Mouse (Mus musculus) hindbrain, embryonic 11.5 days (tissue): Measurements from ENCODE around the gene Dgkb. TPM values are rescaled to one million over a fixed set of nuclear protein-coding genes. Genes with fewer than 3 reads are reported as not detected.

Source experiments
- ATAC-seq: fragments of 200-750 bp; cut with Nextera tagmentation; 2 replicates; pipeline ENCODE4 v1.8.0; 2017; ENCODE audit warnings: mild to moderate bottlenecking, moderate TSS enrichment, moderate library complexity; ENCODE audit not compliant: low FRiP score
- DNase-seq: peaks from one replicate; pipeline ENCODE4 v3.0.0-alpha.2; 2015; ENCODE audit warnings: low spot score
- H3K27ac ChIP-seq: fragments of 300-500 bp; sonication (generic); 2 replicates; pipeline ENCODE4 v1.5.1; 2014; ENCODE audit warnings: mild to moderate bottlenecking, low read depth, low read length
- H3K27me3 ChIP-seq: fragments of 300-500 bp; sonication (generic); 2 replicates; pipeline ENCODE4 v1.6.1; 2014; ENCODE audit warnings: mild to moderate bottlenecking, low read length, moderate library complexity, mixed read lengths; ENCODE audit not compliant: control insufficient read depth, insufficient read depth
- H3K36me3 ChIP-seq: fragments of 300-500 bp; sonication (generic); 2 replicates; pipeline ENCODE4 v1.6.1; 2014; ENCODE audit warnings: mild to moderate bottlenecking, low read length, moderate library complexity, mixed read lengths; ENCODE audit not compliant: control insufficient read depth, insufficient read depth
- H3K4me1 ChIP-seq: fragments of 300-500 bp; sonication (generic); replicated peaks from 2 replicates; pipeline ENCODE4 v1.6.1; 2014; ENCODE audit warnings: low read length, mixed read lengths; ENCODE audit not compliant: control insufficient read depth, insufficient read depth
- H3K4me2 ChIP-seq: fragments of 300-500 bp; sonication (generic); replicated peaks from 2 replicates; pipeline ENCODE4 v1.6.1; 2014; ENCODE audit warnings: mild to moderate bottlenecking, low read depth, low read length
- H3K4me3 ChIP-seq: fragments of 300-500 bp; sonication (generic); 2 replicates; pipeline ENCODE4 v1.5.1; 2014; ENCODE audit warnings: low read depth, low read length
- H3K9ac ChIP-seq: fragments of 300-500 bp; sonication (generic); 2 replicates; pipeline ENCODE4 v1.6.1; 2014; ENCODE audit warnings: low read depth, low read length
- H3K9me3 ChIP-seq: fragments of 300-500 bp; sonication (generic); 2 replicates; pipeline ENCODE4 v1.6.1; 2016; ENCODE audit warnings: low read length; ENCODE audit not compliant: control insufficient read depth
- WGBS: fragments of 180-500 bp; shearing (Covaris S2); extraction: QIAGEN DNeasy Blood & Tissue Kit; methylation state at CpG from one replicate; pipeline ENCODE4 v1.1.7; 2014; 5-methylcytosine and 5-hydroxymethylcytosine counted together
- polyA plus RNA-seq: library from polyadenylated mRNA; unstranded; fragments of >200 nt; fragmentation: Nextera tagmentation; extraction: Ambion mirVana; gene quantifications from 2 replicates; pipeline ENCODE4 v1.2.1, GENCODE M21; 2014

The Dgkb gene
- polyA plus RNA-seq, 1 experiment from 2014 or later: 0.83 TPM

DNA sequence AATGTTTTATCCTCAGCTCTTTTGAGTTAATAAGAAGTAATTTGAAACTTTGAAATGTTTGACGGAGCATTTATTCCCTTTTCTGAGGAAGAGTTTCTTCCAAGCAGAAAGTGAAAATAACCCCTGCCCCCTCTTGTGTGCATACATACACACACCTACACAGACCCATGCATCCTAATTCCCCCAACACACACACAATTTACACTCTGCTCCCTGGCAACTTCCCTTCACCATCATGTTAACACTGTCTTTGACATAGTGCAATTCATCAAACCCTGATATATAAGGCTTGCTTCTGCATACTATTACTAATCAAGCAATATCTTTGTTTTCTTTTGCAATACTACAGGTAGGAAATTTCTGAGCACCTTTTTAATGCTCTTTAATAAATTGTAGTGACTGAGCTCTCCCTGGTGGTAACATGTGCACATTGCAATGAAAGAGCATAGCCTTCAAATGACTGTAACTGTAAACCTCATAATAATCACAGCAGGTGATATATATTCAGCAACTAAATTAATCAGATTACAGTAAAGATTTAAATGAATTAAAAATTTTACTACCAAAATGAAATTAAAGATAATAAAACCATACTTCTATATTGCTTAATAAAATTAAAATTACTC lies 297.6 kb downstream of the Dgkb start:
- Histone ChIP-seq H3K9ac (no peak overlapping the region), H3K4me1 (no peaks in the 10 kb centered on the region), H3K4me3 (no peak overlapping the region), H3K27ac (no peak overlapping the region), H3K27me3 (no peaks in the 10 kb centered on the region), H3K36me3 (no peaks in the 10 kb centered on the region), H3K9me3 (no peaks in the 10 kb centered on the region), H3K4me2 (no peak overlapping the region)
- 67% methylated on average over 1 of the region's 1 CpGs for WGBS
- peak; percentile 49; the same call in 1 of the 2 replicates for ATAC-seq
- DNase-seq: peak; percentile 41

DNA sequence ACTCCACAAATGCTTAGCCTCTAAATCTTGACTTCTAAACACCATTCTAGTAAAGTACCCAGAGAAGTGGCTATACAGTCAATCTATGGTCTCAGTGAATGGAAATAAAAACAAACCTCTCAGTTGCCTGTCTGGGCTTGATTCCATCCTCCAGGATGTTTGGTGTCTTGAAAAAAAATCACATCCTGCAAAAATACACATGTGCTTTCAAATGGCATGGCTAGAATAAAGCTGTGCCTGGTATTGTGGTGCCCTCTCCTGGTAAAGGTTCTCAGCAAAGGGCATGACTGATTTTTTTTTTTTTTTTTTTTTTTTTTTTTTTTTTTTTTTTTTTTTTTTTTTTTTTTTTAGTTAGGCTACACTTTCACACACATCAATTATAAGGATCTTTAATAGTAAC lies 306.0 kb downstream of the Dgkb start:
- no peak for ATAC-seq
- H3K4me3 ChIP-seq: no peak overlapping the region
- no peak overlapping the region for H3K9ac ChIP-seq
- no peaks in the 10 kb centered on the region for H3K4me1 ChIP-seq
- DNase-seq: peak; percentile 13
- H3K27me3 ChIP-seq: no peaks in the 10 kb centered on the region
- H3K4me2 ChIP-seq: no peak overlapping the region
- H3K27ac ChIP-seq: no peak overlapping the region
- H3K9me3 ChIP-seq: no peaks in the 10 kb centered on the region
- no peaks in the 10 kb centered on the region for H3K36me3 ChIP-seq

DNA sequence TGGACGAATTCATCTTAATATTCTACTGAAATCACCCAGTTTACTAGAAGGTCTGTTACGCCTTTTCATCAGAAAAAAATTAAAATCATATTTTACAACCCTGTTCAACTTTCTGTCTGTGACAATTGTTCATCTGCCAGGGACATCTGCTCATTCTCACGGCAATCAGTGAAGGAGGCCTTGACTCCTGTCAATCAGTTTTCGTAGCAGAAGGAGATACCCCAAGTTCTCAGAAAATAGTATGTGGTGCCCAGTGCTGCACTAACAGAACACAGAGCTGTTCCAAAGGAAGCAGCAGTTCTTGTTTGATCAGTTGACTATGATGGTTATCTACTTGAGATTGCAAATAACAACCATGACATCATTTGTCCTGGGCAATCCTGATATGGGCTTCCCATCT lies 307.8 kb downstream of the Dgkb start:
- H3K4me1 ChIP-seq: no peaks in the 10 kb centered on the region
- DNase-seq: no peak
- H3K27me3 ChIP-seq: no peaks in the 10 kb centered on the region
- no peak overlapping the region for H3K4me3 ChIP-seq
- no peak overlapping the region for H3K4me2 ChIP-seq
- no peaks in the 10 kb centered on the region for H3K9me3 ChIP-seq
- H3K27ac ChIP-seq: no peak overlapping the region
- WGBS: 80% methylated on average over 4 of the region's 4 CpGs
- no peak overlapping the region for H3K9ac ChIP-seq
- ATAC-seq: no peak
- no peaks in the 10 kb centered on the region for H3K36me3 ChIP-seq

DNA sequence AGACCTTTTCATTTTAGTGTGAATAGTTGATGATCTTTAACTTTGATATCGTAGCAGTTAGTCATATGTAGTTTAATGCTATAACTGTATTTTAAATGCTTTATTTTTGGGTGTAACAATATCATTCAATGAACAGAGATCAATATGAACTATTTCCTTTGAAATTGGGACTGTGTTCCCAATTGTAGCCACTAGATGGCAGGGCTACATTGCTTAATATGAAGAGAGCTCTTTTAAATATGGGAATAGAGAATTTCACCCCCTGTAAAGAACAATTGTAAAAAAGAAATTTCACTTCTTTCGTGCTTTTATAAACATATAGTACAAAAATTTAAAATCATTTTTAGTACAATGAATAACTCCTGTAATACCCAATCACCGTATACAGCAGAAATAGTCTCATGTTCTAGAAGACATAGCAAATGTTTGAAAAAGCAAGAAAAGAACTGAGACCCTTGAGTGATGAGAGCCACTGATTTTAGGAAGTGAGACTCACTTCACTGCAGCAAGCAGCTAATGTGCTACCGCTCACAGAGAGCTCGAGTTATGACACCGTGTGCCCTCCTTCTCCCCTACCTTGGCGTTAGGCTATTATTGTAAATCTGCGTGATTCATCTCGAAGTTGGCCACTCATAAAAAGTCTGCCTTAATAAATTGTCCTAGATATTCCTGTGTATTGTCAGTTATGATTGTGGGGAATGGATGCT lies 312.8 kb downstream of the Dgkb start:
- 63% methylated on average over 9 of the region's 9 CpGs for WGBS
- Histone ChIP-seq H3K4me1 (no peaks in the 10 kb centered on the region), H3K36me3 (no peaks in the 10 kb centered on the region), H3K27ac (no peak overlapping the region), H3K9ac (no peak overlapping the region), H3K9me3 (no peaks in the 10 kb centered on the region), H3K4me2 (no peak overlapping the region), H3K4me3 (no peak overlapping the region), H3K27me3 (no peaks in the 10 kb centered on the region)
- ATAC-seq (no peak), DNase-seq (peak; percentile 66)

DNA sequence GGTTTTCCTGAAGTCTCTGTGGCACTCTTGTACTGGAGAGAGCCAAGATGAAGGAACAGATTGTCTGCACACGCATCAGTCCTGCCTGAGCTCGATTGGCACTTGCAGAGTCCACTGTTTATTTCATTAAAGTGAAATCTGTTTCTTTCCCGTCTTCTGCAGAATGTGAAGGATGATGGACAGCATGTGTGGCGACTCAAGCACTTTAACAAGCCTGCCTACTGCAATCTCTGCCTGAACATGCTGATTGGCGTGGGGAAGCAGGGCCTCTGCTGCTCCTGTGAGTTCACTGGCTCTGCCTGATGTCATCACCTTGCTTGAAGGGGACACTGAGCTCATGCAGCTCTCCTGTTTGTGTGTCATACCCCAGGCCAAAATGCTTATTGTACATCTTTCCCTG lies 318.9 kb downstream of the Dgkb start:
- no peak overlapping the region for H3K9ac ChIP-seq
- DNase-seq (no peak), ATAC-seq (no peak)
- no peak overlapping the region for H3K27ac ChIP-seq
- H3K36me3 ChIP-seq: no peaks in the 10 kb centered on the region
- H3K4me3 ChIP-seq: no peak overlapping the region
- H3K27me3 ChIP-seq: no peaks in the 10 kb centered on the region
- H3K4me1 ChIP-seq: no peaks in the 10 kb centered on the region
- WGBS: 64% methylated on average over 5 of the region's 5 CpGs
- no peaks in the 10 kb centered on the region for H3K9me3 ChIP-seq
- H3K4me2 ChIP-seq: no peak overlapping the region

DNA sequence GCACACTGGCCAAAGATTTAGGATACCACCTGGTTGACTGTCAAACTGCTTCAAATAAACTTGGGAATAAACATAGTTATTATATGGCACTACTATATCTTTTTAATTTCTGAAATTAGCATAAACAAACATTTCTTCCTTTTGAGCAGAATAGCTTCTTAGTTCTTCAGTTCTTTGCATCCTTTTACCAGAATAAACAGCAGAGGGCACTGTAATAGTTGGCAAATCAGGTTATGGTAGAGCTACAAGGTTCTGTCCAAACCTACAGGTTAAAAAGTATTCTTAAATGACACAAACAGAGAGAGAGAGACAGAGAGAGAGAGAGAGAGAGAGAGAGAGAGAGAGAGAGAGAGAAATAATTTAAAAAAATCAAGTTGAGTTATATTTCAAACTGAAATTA lies 322.5 kb downstream of the Dgkb start:
- Histone ChIP-seq H3K27ac (no peak overlapping the region), H3K9ac (no peak overlapping the region), H3K9me3 (no peaks in the 10 kb centered on the region), H3K4me3 (no peak overlapping the region), H3K27me3 (no peaks in the 10 kb centered on the region), H3K36me3 (no peaks in the 10 kb centered on the region), H3K4me2 (no peak overlapping the region), H3K4me1 (no peaks in the 10 kb centered on the region)
- DNase-seq (peak; percentile 15), ATAC-seq (no peak)

DNA sequence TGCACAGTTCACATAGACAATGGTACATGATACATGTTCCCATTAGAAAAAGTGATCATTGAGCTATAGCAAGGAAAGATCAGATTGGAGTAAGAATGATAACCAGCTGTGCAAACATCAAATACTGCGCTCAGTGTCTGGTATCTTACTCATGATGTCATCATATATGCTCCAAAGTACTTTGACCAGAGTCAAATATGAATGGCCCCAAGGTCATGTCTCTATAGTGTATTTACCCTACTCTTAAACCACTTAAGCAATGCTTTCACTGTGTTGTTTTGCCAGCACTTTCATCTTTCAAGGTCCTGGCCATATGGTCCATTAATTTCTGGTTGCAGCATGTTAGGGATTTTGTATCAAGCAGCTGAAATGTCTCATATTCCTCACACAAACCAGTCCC lies 415.1 kb downstream of the Dgkb start:
- H3K4me2 ChIP-seq: no peak overlapping the region
- ATAC-seq (no peak), DNase-seq (no peak)
- no peaks in the 10 kb centered on the region for H3K36me3 ChIP-seq
- no peak overlapping the region for H3K27ac ChIP-seq
- WGBS: 72% methylated on average over 1 of the region's 1 CpGs
- no peak overlapping the region for H3K4me3 ChIP-seq
- no peaks in the 10 kb centered on the region for H3K4me1 ChIP-seq
- no peaks in the 10 kb centered on the region for H3K9me3 ChIP-seq
- no peak overlapping the region for H3K9ac ChIP-seq
- H3K27me3 ChIP-seq: no peaks in the 10 kb centered on the region

DNA sequence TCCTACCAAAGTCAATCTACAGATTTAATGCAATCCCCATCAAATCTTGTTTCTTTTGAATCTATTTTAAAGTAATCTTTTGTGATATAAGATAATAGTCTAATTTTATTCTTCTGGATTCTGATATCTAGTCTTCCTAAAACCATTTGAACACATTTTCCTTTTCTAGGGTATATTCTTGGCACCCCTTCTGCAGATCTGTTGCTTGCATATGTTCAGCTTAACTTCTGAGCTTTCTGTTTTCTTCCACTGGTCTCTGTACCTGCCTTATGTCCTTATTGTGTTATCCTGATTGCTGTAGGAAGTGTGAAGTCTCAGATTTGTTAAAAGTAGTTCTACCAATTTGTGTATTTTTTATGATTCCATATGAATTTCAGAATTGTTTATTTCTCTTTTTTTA lies 451.3 kb downstream of the Dgkb start:
- Histone ChIP-seq H3K4me2 (no peak overlapping the region), H3K4me3 (no peak overlapping the region), H3K27ac (no peak overlapping the region), H3K9ac (no peak overlapping the region), H3K4me1 (no peaks in the 10 kb centered on the region), H3K36me3 (no peaks in the 10 kb centered on the region), H3K9me3 (no peaks in the 10 kb centered on the region), H3K27me3 (no peaks in the 10 kb centered on the region)
- DNase-seq (no peak), ATAC-seq (no peak)

DNA sequence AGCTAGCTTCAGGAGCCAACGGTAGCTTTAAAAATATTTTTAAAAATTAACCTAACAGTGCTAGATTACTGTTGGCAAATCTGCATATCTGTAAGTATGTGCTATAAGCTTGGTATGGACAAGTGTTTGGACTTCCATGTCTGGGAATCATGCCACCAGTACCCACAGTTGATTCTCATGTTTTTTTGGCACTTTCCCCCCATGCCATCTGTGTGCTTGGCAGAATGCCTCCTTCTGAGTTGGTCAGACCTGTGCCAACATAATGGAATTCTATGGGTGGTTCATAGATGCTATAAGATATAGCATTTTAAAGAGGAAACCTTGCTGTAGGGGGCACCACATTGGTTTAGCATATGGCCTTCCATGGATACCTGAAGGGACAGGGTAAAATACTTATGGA lies 484.0 kb downstream of the Dgkb start:
- no peak overlapping the region for H3K4me2 ChIP-seq
- no peaks in the 10 kb centered on the region for H3K4me1 ChIP-seq
- H3K36me3 ChIP-seq: no peaks in the 10 kb centered on the region
- no peak overlapping the region for H3K27ac ChIP-seq
- DNase-seq: no peak
- no peak overlapping the region for H3K9ac ChIP-seq
- no peaks in the 10 kb centered on the region for H3K9me3 ChIP-seq
- no peak overlapping the region for H3K4me3 ChIP-seq
- ATAC-seq: no peak
- WGBS: 95% methylated on average over 1 of the region's 1 CpGs
- no peaks in the 10 kb centered on the region for H3K27me3 ChIP-seq
